Mouse (Mus musculus) heart, postnatal 36 days (tissue): Measurements from ENCODE around the gene Lrrc59. TPM values are rescaled to one million over a fixed set of nuclear protein-coding genes. Genes with fewer than 3 reads are reported as not detected.
"Not testable (repeated sequence)": the region's sequence is repeated elsewhere in the genome, so short reads cannot be mapped to it uniquely, and the experiment has no call there.

Experiments
- DNase-seq, 2 experiments: peaks; one replicate each; pipeline ENCODE4 v3.0.0; 2021 to 2022
- intact Hi-C: fragments of 180-260 bp; cut with DNase I; formaldehyde crosslinking; loops from one replicate; pipeline ENCODE4 v1.15.1; 2025
- total RNA-seq, 2 experiments: library from RNA; stranded (reverse); gene quantifications; 2 replicates each; pipeline ENCODE4 v1.2.3; 2021

Gene Lrrc59
- total RNA-seq, 2 experiments from 2014 or later = 31.1 to 33.8 TPM

DNA sequence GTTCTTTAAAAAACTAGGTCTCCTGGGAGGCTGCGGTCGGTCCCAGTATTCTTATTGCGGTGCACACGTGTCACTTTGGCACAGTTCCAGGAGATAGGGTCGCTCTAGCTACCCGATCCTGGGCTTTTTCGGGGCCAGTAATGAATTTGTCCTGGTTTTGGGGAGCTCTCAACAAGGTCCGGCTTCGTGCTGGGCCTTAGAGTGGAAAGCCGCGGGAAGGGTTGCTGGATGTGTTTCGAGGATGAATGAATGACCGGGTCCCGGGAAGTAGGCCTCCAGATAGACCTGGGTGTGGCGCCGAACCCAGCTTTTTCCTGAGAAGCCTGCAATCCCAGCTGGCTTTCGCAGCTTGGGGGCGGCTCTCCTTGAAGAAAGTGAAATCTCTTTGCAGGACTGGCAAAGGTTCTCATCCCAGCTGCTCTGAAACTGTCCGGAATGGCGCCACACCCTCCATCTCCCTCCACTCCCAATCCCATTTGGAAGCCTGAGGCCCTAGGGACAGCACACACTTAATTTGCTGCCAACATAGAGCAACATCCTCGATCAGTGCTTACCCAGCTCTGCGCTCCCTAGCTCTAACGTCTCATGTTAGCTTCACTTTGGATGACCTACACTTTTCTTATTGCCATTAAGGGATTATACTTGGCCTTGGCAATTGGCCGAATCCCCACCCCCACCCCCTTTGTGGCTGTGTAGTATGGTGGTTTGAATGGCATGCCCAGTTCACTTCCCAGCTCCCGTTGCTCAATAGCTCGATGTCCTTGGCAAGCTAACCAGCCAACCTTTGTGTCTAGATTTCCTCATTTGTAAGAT, 838 bp downstream of the Lrrc59 start:
- intact Hi-C loops = loop anchor here (5.0 kb wide), 1 partner anchor 87 kb away; no protein-coding TSS in a partner anchor
- peak; percentile 45 to 60 for DNase-seq

DNA sequence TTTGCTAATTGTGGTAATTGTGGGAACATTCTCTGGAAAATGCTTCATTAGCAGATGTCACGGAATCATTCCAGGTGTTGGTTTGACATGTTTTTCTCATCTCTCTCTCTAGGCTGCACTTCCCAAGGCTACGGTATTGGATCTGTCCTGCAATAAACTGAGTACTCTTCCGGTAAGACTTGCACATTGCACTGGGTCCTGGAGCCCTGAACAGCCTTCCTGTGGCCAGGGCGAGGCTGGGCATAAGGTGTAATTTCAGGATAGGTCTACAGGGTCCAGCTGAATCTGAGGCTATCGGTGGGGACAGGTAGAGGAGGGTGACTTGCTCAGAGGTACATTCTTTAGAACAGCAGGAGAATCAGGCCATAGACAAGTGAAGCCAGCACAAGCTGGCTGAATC, 2.4 kb downstream of the Lrrc59 start:
- no peak for DNase-seq
- intact Hi-C loops = loop anchor here (5.0 kb wide), 1 partner anchor 85 kb away; no protein-coding TSS in a partner anchor

DNA sequence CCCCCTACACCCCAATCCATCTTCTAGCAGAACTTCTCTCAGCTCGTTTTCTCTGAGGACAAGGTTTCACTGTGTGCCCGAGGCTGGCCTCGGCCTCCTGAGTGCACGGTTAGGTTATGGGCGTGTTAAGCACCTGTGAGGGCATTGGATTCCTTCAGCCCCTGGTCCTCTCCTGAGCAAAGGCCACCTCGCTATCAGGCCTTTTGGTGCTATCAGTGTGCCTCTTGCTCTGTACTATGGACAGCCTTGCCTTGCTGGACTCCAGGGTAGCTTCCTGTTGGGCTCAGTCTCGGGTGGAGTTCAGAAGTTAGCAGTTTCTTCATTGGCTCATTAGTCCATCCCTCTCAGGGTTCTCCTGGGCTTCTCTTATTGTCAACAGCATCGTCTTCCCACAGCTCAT, 3.4 kb downstream of the Lrrc59 start:
- no peak for DNase-seq
- intact Hi-C loops = loop anchor here (5.0 kb wide), 1 partner anchor 84 kb away; no protein-coding TSS in a partner anchor

DNA sequence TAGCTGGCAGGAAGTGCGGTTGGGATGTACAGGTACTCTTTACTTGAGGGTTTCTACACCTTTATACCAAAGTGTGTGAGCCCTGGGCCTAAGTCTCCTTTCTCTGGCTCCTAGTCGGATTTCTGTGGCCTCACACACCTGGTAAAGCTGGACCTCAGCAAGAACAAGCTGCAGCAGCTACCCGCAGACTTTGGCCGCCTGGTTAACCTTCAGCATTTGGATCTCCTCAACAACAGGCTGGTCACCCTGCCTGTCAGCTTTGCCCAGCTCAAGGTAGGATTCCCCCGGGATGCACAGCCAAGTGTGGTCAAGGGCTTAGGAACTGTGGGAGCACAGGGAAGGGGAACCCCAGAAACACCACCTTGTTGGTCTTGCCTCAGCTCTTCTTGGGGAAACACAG, 4.9 kb downstream of the Lrrc59 start:
- DNase-seq = no peak
- intact Hi-C loops = loop anchor here (5.0 kb wide), 1 partner anchor 83 kb away; no protein-coding TSS in a partner anchor

DNA sequence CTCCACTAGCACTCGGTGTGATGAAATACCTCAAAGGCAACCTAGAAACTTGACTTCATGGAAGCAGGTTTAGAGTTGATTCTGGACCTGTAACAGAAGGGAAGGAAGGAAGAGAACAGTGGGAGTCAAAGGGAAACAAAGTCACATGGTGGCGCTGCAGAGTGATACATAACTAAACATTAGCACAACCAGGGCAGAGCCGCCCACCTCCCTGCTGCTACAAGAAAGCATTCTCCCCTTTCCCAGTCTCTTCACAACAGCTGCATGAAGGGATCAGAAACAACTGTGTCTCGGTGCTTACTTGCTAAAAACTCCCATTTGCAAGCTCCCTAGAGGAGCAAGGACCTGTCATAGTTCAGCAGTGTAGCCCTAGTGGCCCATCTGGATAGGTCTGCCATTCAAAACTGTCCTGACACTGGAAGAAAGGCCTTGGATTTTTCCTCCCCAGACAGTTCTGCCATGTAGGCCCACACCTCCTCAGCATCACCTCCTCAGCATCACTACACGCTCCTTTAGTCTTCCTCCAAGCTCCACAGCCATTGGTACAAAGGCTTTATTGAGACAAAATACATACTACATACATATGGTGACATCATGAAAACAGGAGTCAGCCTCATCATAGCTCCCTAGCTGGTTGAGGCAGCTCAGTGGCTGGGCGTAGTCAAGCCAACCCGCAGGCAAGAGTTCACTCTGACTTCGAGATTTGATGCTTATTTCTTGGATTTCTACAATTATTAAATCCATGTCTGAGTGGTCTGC, 15.1 kb downstream of the Lrrc59 start:
- DNase-seq = no peak
- intact Hi-C loops = no loop called here

DNA sequence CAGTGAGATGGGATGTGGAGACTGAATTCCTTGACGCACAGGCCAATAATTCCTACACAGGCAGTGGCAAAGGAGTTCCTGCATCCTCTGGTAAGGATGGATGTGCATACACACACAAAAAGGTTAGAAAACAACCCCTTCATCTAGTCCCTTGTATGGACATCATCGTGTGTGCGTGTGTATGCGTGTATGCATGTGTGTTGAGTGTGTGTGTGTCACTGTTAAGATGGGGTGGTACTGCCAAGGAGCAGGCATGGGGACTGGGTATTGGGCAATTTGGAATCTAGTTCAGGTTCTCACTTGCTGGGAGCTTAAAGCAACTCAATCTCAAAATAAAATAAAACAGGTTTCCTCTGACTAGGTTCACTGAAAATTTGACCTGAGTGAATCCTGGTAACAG, 16.9 kb downstream of the Lrrc59 start:
- intact Hi-C loops = no loop called here
- DNase-seq = no peak

DNA sequence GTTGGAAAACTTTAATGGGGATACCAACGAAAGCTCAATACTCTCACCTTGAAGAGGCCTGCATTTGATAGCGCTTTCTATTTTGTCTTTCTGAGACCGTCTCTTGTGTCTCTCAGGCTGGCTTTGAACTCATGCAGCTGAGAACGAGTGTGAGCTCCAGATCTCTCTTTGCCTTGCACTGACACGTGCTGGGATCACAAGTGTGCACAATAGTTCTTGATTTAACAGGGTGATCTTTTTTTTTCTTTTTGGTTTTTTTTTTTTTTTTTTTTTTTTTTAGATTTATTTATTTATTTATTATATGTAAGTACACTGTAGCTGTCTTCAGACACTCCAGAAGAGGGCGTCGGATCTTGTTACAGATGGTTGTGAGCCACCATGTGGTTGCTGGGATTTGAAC, 21.7 kb downstream of the Lrrc59 start:
- DNase-seq = not testable (repeated sequence)

DNA sequence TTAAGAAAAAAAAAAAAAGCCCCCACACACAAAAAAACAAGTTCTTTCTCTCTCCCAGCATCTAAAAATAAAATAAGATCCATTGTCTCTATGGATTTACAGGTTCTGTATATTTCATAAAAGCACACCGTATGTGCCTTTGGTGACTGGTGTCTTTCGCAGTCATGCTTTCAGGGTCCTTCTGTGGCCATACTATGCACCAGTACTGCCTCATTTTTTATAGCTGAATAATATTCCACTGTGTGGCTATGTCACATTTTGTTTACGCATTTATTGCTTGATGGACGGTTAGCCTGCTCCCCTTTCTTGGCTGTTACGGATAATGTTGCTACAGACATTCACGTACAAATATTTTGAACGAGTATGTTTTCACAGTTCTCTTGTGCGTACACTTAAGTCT, 23.4 kb downstream of the Lrrc59 start:
- intact Hi-C loops = no loop called here
- no peak for DNase-seq

More for the DNA sequence above, 21.7 kb downstream of the Lrrc59 start:
- intact Hi-C loops = not testable (repeated sequence)

DNA sequence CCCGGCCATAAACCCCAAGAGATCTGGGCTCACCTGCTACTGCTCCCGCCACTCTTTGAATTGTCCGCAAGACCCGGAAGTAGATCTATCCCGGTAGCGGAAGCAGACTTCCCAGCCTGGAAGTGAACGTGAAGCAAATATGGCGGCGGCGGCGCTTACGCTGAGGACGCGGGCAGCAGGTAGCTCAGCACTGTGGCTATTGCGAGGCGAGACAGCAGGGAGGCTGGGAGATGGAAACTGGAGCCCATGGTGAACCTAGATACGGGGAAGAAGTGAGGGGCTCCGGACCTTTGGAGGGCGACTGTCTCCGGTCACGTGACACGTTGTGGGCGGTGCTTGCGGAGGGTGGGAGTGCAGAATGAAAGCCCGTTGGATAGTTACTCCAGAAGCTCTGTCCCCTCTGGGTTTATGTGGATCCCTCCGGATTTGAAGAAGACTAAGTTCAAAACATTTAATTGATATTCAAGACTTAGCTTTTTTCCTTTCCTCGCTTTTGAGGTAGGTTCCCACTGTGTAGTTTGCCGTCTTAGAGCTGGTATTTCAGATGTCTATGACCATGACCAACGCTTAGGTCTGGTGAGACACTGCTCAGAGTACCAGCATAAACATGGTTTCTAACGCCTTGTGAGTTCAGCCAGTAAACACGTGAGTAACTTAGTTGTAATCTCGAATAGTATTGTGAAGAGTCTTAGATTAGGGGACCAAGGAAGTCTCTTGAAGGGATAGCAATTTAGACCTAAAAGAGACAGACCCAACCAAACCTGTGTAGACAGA, 24.3 kb downstream of the Lrrc59 start, which contains the start of the genes Mrpl27 and Eme1:
TSS of gene Mrpl27 (plus strand) at position 105 of the 774 bp plus-strand sequence.
TSS of gene Eme1 (minus strand) at position 302 of the 774 bp plus-strand sequence.
- intact Hi-C loops = no loop called here
- DNase-seq = peak; percentile 89 to 90

DNA sequence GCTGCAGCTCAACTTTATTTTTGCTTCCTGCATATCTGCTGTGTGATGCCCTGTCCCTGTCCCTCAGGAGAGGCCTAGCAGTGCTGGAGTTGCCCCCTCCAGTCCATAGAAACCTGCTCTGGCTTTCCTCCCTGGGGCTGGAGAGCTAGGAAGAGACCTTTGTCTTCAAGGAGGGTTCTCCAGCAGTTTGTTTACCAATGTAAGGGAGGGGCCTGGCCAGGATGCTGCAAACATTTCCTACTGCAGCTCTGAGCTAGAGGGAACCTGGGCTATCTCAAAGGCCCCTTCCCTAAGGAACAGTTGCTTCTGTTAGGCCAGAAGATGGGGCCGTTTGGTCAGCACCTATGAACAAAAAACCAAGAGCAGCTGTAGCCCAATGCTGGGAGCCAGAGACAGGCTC, 31.8 kb downstream of the Lrrc59 start:
- no peak for DNase-seq
- intact Hi-C loops = no loop called here

DNA sequence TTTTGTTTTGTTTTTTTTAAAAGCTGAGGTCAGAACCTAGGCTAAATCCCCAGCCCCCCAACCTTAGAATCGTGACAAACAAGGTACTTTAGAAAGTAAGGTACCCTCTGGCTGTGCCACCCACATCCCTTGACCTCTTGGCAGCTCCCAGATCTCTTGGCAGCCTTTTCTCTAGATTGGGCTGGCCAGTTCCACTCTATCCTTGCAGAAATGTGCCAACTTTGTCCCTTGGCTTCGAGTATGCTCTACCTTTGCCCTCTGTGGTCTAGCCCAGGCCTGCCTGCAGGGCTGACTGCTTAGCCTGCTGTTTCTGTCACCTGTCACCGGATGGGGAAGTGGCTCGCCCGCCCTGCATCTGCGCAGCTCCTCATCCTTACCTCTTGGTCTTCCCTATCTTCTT, 35.7 kb downstream of the Lrrc59 start:
- no peak for DNase-seq
- intact Hi-C loops = no loop called here

DNA sequence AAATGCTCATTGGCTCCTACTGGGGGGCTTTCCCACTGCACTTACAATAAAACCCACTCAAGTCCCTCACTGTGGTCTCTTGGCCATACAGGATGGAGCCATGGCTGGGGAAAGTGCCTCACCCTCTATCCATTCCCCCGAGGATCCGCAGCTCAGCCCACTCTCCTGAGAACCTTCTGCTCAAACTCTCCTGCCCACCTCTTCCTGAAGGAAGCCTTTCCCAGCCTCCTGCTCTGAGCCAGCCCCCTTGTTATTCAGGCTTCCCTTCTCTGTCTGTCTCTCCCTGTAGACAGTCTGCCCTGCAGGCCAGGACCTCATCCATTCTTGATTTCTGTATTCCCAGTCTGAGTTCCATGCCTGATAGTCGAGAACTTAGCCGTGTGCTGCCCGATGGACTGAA, 45.4 kb downstream of the Lrrc59 start:
- intact Hi-C loops = no loop called here

DNA sequence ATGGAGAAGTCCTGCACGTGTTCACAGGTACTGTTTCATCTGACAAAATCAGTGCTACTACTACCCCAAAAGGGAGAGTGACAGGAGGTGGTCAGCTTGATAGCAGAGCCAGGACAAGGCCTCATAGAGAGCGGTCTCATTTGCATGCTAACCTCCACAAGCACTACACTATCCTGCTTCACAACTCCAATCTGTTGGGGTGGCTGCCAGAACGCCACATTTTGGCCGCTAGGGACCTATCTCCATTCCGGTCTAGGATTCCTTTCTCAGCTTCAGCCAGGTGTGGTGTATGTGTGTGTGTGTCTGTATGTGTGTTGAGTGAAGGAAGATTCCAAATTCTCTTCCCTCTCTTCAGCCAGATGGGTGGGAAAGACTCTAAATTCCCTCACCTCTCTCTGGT, 45.9 kb downstream of the Lrrc59 start:
- no peak for DNase-seq
- intact Hi-C loops = no loop called here

More for the DNA sequence above, 45.4 kb downstream of the Lrrc59 start:
- DNase-seq = no peak

DNA sequence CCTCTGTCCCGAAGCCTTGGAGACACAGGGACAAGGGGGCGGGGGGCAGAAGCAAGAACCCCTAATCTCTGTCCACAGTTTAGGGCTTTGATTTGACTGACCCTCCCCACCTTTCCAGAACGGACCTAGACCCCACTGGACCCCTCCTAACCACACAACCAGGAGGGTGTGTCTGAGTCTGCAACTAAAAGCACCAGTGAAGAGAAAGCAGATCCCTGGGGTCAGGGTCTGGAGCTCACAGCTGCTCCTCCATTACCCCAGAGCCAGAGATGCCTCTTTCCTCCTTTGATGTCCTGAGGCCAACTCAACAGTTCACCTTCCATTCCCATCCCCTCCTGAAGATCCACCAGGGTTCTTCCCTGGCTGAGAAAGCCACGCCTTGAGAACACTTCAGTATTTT, 46.7 kb downstream of the Lrrc59 start:
- intact Hi-C loops = no loop called here
- no peak for DNase-seq

DNA sequence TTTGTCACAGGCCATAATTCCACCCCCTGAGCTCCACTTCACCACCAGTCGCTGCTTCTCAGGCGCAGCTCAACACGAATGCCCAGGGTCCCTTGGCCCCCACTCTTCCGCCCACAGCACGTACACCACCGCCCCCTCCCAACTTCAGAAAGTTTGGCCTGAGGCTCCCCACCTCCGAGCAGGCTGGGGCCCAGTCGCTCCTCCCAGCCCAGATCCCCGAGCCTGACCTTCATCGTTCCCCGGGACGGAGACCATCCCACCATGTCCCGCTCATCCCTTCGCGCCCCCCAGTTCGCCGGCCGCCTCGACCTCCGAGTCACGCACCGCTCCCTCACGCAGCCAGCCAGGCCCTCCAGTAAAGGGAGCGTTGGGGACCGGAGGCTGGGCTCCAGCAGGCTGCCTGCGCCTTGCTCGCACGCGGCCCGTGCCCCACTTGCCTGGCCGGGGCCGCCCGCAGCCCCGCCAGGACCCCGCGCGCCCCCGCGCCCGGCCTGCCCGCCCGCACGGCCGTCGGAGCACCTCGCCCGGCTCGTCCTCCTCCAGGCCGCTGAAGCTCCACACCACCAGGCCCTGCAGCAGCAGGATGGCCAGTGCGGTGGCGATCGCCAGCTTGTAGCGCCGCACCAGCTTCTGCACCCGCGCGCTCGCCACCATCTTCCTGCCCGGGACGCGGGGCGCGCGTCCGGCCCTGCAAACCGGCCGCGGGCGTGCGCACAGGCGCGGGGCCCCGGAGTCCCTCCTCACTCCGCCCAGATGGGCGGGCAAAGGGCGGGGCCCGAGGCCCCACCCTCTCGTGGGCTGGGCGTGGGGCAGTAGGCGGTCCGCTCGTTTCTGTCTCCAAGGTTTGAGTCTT, 47.4 kb downstream of the Lrrc59 start, which contains the start of gene Xylt2:
TSS of gene Xylt2 (minus strand) at position 762 of the 853 bp plus-strand sequence.
- intact Hi-C loops = no loop called here
- DNase-seq = peak; percentile 94 to 95

DNA sequence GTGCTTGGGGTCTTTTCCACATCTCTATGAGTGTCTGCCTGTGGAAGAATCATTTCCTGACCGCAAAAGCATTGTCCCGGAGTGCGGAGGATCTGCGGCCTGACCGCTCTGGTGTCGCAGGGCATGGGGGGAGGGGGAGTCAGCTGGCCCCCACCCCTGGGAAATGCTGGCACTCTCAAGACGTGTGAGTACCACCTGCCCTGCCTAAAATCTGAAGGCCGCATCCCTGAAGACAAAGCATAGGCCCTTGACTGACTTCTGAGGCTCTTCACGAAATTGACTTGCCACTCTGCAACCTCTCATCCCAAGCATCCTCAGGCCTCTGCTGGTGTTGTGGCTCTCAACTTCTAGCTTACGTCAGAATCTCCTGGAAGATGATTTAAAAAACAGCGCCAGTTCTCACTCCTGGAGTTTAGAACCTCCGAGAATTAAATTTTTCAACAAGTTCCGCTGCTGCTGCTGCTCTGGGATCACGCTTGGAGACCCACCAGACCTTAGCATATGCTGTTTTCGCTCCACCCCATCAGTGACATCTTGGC, 48.1 kb downstream of the Lrrc59 start:
- intact Hi-C loops = no loop called here
- DNase-seq = no peak

DNA sequence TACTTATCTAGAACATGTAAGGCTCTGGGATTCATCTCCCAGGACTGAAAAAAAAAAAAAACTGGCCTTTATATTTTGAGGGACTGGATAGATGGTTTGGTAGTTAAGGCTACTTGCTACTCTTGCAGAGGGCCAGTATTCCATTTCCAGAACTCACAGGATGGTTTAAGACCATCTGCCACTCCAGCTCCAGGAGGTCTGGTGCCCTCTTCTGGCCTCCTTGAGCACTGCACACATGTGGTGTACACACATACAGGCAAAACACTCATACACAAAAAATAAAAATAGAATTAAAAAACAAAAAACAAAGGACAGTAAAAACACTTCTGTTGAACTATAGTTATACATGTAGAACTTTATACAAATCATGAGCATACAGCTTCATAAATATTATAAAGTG, 51.1 kb downstream of the Lrrc59 start:
- no peak for DNase-seq
- intact Hi-C loops = no loop called here

DNA sequence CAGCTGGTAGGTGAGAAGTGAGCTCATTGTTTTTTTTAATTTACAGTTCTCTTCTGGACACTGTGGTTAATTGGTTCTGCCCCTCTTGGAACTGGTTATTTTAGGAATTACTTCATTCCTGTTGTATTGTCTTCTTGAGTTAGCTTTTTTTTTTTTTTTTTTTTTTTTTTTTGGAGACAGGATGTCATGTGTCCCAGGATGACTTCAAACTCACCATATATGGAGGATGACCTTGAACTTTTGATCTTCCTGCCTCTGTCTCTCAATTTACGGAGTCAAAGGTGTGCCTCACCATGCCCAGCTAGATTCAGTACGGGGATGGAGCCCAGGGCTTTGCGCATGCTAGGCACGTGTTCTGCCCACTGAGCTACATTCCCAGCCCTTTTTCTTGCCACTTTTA, 52.1 kb downstream of the Lrrc59 start:
- no peak for DNase-seq
- intact Hi-C loops = no loop called here

DNA sequence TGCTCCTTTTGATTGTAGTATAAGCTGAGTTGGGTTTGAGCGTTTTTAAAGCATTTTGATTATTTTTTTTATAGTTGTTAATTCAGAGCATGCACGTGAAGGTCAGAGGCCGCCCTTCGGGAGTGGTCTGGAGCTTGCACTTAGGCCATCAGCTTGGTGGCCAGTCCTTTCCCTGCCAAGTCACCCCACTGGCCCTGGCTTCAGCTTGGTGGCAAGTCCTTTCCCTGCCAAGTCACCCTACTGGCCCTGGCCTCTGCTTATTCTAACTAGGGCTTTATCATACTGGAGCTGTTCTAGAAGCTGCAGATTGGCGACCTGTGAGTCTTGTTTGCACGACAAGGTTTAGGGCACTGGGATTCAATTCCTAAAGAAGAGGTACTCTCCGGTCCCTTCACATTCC, 52.9 kb downstream of the Lrrc59 start:
- DNase-seq = no peak
- intact Hi-C loops = no loop called here
